Mouse (Mus musculus) right cerebral cortex, adult 18-20 months (tissue): ENCODE measurements at regions not wholly inside any gene's neighbourhood (a gene's known extent, or its start where the extent isn't known, plus 50 kb on each side); places are given as distances from the start of the nearest gene placed in this dataset.

Source experiments
- DNase-seq: peaks from one replicate; pipeline ENCODE4 v3.0.0; 2022; ENCODE audit warnings: mixed read lengths

GRCm38 (mm10) chr17:60372206-60372605 lies 1359.0 kb upstream of the Nudt12 start:
- no peak for DNase-seq

GRCm38 (mm10) chr17:60355411-60355810 lies 1342.2 kb upstream of the Nudt12 start:
- no peak for DNase-seq

GRCm38 (mm10) chr17:60344656-60345055 lies 1331.5 kb upstream of the Nudt12 start:
- no peak for DNase-seq

GRCm38 (mm10) chr17:60337680-60338079 lies 1324.5 kb upstream of the Nudt12 start:
- DNase-seq, result no peak

- peak; percentile 15 for DNase-seq
Measured at GRCm38 (mm10) chr17:60321046-60321445, 1307.9 kb upstream of the Nudt12 start.
